Mouse (Mus musculus): ENCODE results near the gene Prnp. TPM values are rescaled to one million over a fixed set of nuclear protein-coding genes. Genes with fewer than 3 reads are reported as not detected.

Prnp gene
- total RNA-seq, 2 experiments from 2014 or later = 83.6 to 102 TPM

Other genes starting within 250 kb of the Prnp start
- gene Erv3, start 50.2 kb upstream of the Prnp start, total RNA-seq (2021) = not detected
- gene Prn, start within 50 bp of the Prnp start, total RNA-seq (2021) = 1 to 10 TPM; 1.4 to 6.6 TPM
- 10 to 100 TPM; 16.1 to 26.7 TPM for gene Prnd, start 40.9 kb downstream of the Prnp start, total RNA-seq (2021)
- gene Rassf2, start 120.3 kb downstream of the Prnp start, total RNA-seq (2021) = 10 to 100 TPM; 16.2 TPM
- 10 to 100 TPM; 18.7 to 22.6 TPM for gene Slc23a2, start 235.2 kb downstream of the Prnp start, total RNA-seq (2021)

All from heart, postnatal 10 days (tissue).